Mouse (Mus musculus): ENCODE results near the gene Zbtb20.

The Zbtb20 gene

GRCm38 (mm10) chr16:43291423-43291822 lies 415.7 kb downstream of the Zbtb20 start:
- DNase-seq (ENCODE audit: low spot score in 2 of 2): no peak

- DNase-seq (ENCODE audit: low spot score in 2 of 2): no peak
These were observed 422.4 kb downstream of the Zbtb20 start for GRCm38 (mm10) chr16:43297953-43298596.

GRCm38 (mm10) chr16:43300420-43300819 lies 424.7 kb downstream of the Zbtb20 start:
- no peak for DNase-seq (ENCODE audit: low spot score in 2 of 2)

GRCm38 (mm10) chr16:43302171-43302570 lies 426.5 kb downstream of the Zbtb20 start:
- DNase-seq (ENCODE audit: low spot score in 2 of 2): no peak

- DNase-seq (ENCODE audit: low spot score in 2 of 2): no peak
These were observed 427.8 kb downstream of the Zbtb20 start for GRCm38 (mm10) chr16:43303245-43304197.

- no peak for DNase-seq (ENCODE audit: low spot score in 2 of 2)
These were observed 434.3 kb downstream of the Zbtb20 start for GRCm38 (mm10) chr16:43309968-43310431.

GRCm38 (mm10) chr16:43324009-43324408 lies 448.3 kb downstream of the Zbtb20 start:
- no peak for DNase-seq (ENCODE audit: low spot score in 2 of 2)

- DNase-seq (ENCODE audit: low spot score in 2 of 2): no peak
These were observed 452.5 kb downstream of the Zbtb20 start for GRCm38 (mm10) chr16:43328221-43328620.

GRCm38 (mm10) chr16:43330206-43330605 lies 454.5 kb downstream of the Zbtb20 start:
- DNase-seq (ENCODE audit: low spot score in 2 of 2): no peak

- DNase-seq (ENCODE audit: low spot score in 2 of 2): no peak
These were observed 455.8 kb downstream of the Zbtb20 start for GRCm38 (mm10) chr16:43331440-43331839.

GRCm38 (mm10) chr16:43332734-43333133 lies 457.1 kb downstream of the Zbtb20 start:
- DNase-seq (ENCODE audit: low spot score in 2 of 2): no peak

- no peak for DNase-seq (ENCODE audit: low spot score in 2 of 2)
These were observed 457.6 kb downstream of the Zbtb20 start for GRCm38 (mm10) chr16:43333265-43333664.

GRCm38 (mm10) chr16:43334411-43335150 lies 458.9 kb downstream of the Zbtb20 start:
- no peak for DNase-seq (ENCODE audit: low spot score in 2 of 2)

- no peak for DNase-seq (ENCODE audit: low spot score in 2 of 2)
These were observed 459.6 kb downstream of the Zbtb20 start for GRCm38 (mm10) chr16:43335151-43335823.

- DNase-seq (ENCODE audit: low spot score in 2 of 2): no peak
These were observed 460.1 kb downstream of the Zbtb20 start for GRCm38 (mm10) chr16:43335824-43336215.

- DNase-seq (ENCODE audit: low spot score in 2 of 2): no peak
These were observed 465.0 kb downstream of the Zbtb20 start for GRCm38 (mm10) chr16:43340712-43341111.

GRCm38 (mm10) chr16:43341916-43342455 lies 466.3 kb downstream of the Zbtb20 start:
- no peak for DNase-seq (ENCODE audit: low spot score in 2 of 2)

- DNase-seq (ENCODE audit: low spot score in 2 of 2): no peak
These were observed 470.4 kb downstream of the Zbtb20 start for GRCm38 (mm10) chr16:43346094-43346493.

GRCm38 (mm10) chr16:43355776-43356645 lies 480.3 kb downstream of the Zbtb20 start:
- DNase-seq (ENCODE audit: low spot score in 2 of 2): no peak

- DNase-seq (ENCODE audit: low spot score in 2 of 2): no peak
These were observed 483.9 kb downstream of the Zbtb20 start for GRCm38 (mm10) chr16:43359546-43359945.
